Mouse (Mus musculus): ENCODE measurements around the gene Mkln1. TPM values are rescaled to one million over a fixed set of nuclear protein-coding genes. Genes with fewer than 3 reads are reported as not detected.

Gene Mkln1
- polyA plus RNA-seq, 1 experiment = 96.3 TPM

GRCm38 (mm10) chr6:31531880-31532279 is 133.3 kb downstream of the Mkln1 start:
- Histone ChIP-seq H3K4me1 (ENCODE audit: control insufficient read depth, insufficient read depth, low read length) (no peaks in the 10 kb centered on the region), H3K27ac (ENCODE audit: control insufficient read depth, insufficient read depth, low read depth, low read length, poor library complexity) (no peak overlapping the region), H3K4me3 (replicated peaks; ENCODE audit: control insufficient read depth, low read depth, low read length) (no peak overlapping the region)
- no peak for TF ChIP-seq POLR2A (IDR thresholded peaks at IDR 0.05; ENCODE audit: borderline replicate concordance, control insufficient read depth, low read depth, low read length)
- no peak for TF ChIP-seq CTCF (IDR thresholded peaks at IDR 0.05; ENCODE audit: control insufficient read depth, insufficient read depth, low read length)
- 54% methylated on average over 3 of the region's 3 CpGs for WGBS

DNA sequence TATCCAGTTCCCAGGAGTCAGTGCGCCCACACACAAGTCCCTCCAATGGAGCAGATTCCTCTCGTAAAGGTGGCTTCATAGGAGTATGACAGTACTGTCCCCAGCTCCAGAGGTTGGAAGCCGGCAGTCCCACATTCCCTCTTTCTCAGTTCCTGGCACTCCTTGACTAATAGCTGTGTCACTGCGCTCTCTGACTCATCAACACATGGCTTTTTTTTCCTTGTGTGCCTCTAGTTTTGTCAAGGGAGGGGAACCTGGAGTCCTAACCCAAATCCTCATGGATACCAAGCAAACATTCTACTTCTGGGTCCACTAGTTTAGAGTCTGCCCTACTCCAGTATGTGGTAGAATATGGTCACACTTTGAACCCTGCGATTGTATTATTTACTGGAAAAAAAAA is 136.2 kb downstream of the Mkln1 start:
- WGBS = 85% methylated on average over 5 of the region's 5 CpGs
- Histone ChIP-seq H3K27ac (ENCODE audit: control insufficient read depth, insufficient read depth, low read depth, low read length, poor library complexity) (no peak overlapping the region), H3K4me3 (replicated peaks; ENCODE audit: control insufficient read depth, low read depth, low read length) (no peak overlapping the region), H3K4me1 (ENCODE audit: control insufficient read depth, insufficient read depth, low read length) (no peaks in the 10 kb centered on the region)
- no peak for TF ChIP-seq CTCF (IDR thresholded peaks at IDR 0.05; ENCODE audit: control insufficient read depth, insufficient read depth, low read length)
- no peak for TF ChIP-seq POLR2A (IDR thresholded peaks at IDR 0.05; ENCODE audit: borderline replicate concordance, control insufficient read depth, low read depth, low read length)

DNA sequence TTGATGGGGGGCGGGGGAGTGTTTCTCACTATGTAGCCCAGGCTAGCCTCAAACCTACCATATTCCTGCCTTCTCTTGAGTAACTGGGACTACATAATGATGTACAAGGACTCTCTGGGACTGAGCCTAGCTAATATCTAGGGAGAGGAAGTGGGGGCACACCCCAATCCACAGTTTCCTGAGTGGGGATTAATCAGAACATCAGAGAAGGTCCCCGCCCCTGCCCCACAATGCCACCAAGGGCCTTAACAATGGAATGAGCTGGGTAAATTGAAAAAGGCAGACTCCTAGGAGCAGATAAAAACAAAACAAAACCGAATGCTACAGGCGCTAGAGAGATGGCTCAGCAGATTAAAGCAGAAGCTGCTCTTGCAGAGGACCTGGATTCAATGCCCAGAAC is 138.7 kb downstream of the Mkln1 start:
- Histone ChIP-seq H3K27ac (ENCODE audit: control insufficient read depth, insufficient read depth, low read depth, low read length, poor library complexity) (no peak overlapping the region), H3K4me1 (ENCODE audit: control insufficient read depth, insufficient read depth, low read length) (no peaks in the 10 kb centered on the region), H3K4me3 (replicated peaks; ENCODE audit: control insufficient read depth, low read depth, low read length) (no peak overlapping the region)
- TF ChIP-seq POLR2A (IDR thresholded peaks at IDR 0.05; ENCODE audit: borderline replicate concordance, control insufficient read depth, low read depth, low read length) = no peak
- TF ChIP-seq CTCF (IDR thresholded peaks at IDR 0.05; ENCODE audit: control insufficient read depth, insufficient read depth, low read length) = no peak
- WGBS = 46% methylated on average over 4 of the region's 4 CpGs

- H3K4me1 ChIP-seq (ENCODE audit: control insufficient read depth, insufficient read depth, low read length) = no peaks in the 10 kb centered on the region
Measured at GRCm38 (mm10) chr6:31538112-31538511, 139.6 kb downstream of the Mkln1 start.

GRCm38 (mm10) chr6:31540018-31540417 is 141.5 kb downstream of the Mkln1 start:
- no peak overlapping the region for H3K27ac ChIP-seq (ENCODE audit: control insufficient read depth, insufficient read depth, low read depth, low read length, poor library complexity)
- H3K4me3 ChIP-seq (replicated peaks; ENCODE audit: control insufficient read depth, low read depth, low read length) = no peak overlapping the region
- no peaks in the 10 kb centered on the region for H3K4me1 ChIP-seq (ENCODE audit: control insufficient read depth, insufficient read depth, low read length)
- WGBS = 72% methylated on average over 6 of the region's 6 CpGs
- TF ChIP-seq POLR2A (IDR thresholded peaks at IDR 0.05; ENCODE audit: borderline replicate concordance, control insufficient read depth, low read depth, low read length) (no peak), CTCF (IDR thresholded peaks at IDR 0.05; ENCODE audit: control insufficient read depth, insufficient read depth, low read length) (no peak)

More at GRCm38 (mm10) chr6:31538112-31538511, 139.6 kb downstream of the Mkln1 start:
- H3K27ac ChIP-seq (ENCODE audit: control insufficient read depth, insufficient read depth, low read depth, low read length, poor library complexity) = no peak overlapping the region
- WGBS = 65% methylated on average over 1 of the region's 1 CpGs
- H3K4me3 ChIP-seq (replicated peaks; ENCODE audit: control insufficient read depth, low read depth, low read length) = no peak overlapping the region
- TF ChIP-seq POLR2A (IDR thresholded peaks at IDR 0.05; ENCODE audit: borderline replicate concordance, control insufficient read depth, low read depth, low read length) (no peak), CTCF (IDR thresholded peaks at IDR 0.05; ENCODE audit: control insufficient read depth, insufficient read depth, low read length) (no peak)

- no peak overlapping the region for H3K27ac ChIP-seq (ENCODE audit: control insufficient read depth, insufficient read depth, low read depth, low read length, poor library complexity)
- H3K4me1 ChIP-seq (ENCODE audit: control insufficient read depth, insufficient read depth, low read length) = no peaks in the 10 kb centered on the region
- TF ChIP-seq CTCF (IDR thresholded peaks at IDR 0.05; ENCODE audit: control insufficient read depth, insufficient read depth, low read length) = no peak
- TF ChIP-seq POLR2A (IDR thresholded peaks at IDR 0.05; ENCODE audit: borderline replicate concordance, control insufficient read depth, low read depth, low read length) = no peak
- H3K4me3 ChIP-seq (replicated peaks; ENCODE audit: control insufficient read depth, low read depth, low read length) = no peak overlapping the region
- WGBS = 76% methylated on average over 4 of the region's 4 CpGs
Measured at GRCm38 (mm10) chr6:31544318-31544717, 145.8 kb downstream of the Mkln1 start.

GRCm38 (mm10) chr6:31549361-31550051 is 151.0 kb downstream of the Mkln1 start:
- H3K4me1 ChIP-seq (ENCODE audit: control insufficient read depth, insufficient read depth, low read length) = no peaks in the 10 kb centered on the region
- no peak overlapping the region for H3K4me3 ChIP-seq (replicated peaks; ENCODE audit: control insufficient read depth, low read depth, low read length)
- TF ChIP-seq POLR2A (IDR thresholded peaks at IDR 0.05; ENCODE audit: borderline replicate concordance, control insufficient read depth, low read depth, low read length) (no peak), CTCF (IDR thresholded peaks at IDR 0.05; ENCODE audit: control insufficient read depth, insufficient read depth, low read length) (no peak)
- H3K27ac ChIP-seq (ENCODE audit: control insufficient read depth, insufficient read depth, low read depth, low read length, poor library complexity) = no peak overlapping the region
- 62% methylated on average over 5 of the region's 5 CpGs for WGBS

DNA sequence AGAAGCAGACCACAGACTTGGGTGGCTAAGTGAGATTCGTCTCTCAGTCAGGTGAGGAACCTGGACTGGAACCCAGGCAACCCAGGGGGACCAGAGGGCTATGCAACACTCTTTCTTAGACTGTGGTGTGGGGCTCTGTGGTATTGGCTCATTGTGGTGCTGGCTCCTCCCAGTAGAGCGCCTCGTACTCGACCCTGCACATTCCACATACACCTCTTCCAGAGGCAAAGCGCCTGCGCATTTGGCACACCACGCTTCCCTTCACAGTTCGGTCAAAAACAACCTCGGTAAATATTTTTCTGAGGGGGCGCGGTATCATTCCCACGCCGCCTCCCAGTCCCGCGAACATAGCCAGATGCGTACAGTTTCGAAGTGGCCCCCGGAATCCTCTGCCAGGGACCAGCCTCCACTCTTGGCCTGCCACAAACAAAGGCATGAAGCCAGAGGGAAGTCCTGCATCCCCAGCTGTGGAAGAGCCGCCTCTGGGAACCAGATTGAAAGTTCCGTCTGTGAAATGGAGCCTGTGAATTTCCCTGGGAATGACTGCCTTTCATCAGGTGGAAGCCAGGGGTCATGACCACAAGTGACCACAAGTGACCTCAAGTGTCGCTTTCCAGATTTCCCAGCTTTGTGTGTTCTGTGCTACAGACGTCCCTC is 152.5 kb downstream of the Mkln1 start:
- Histone ChIP-seq H3K4me3 (replicated peaks; ENCODE audit: control insufficient read depth, low read depth, low read length) (no peak overlapping the region), H3K4me1 (ENCODE audit: control insufficient read depth, insufficient read depth, low read length) (no peaks in the 10 kb centered on the region), H3K27ac (ENCODE audit: control insufficient read depth, insufficient read depth, low read depth, low read length, poor library complexity) (no peak overlapping the region)
- TF ChIP-seq CTCF (IDR thresholded peaks at IDR 0.05; ENCODE audit: control insufficient read depth, insufficient read depth, low read length) (no peak), POLR2A (IDR thresholded peaks at IDR 0.05; ENCODE audit: borderline replicate concordance, control insufficient read depth, low read depth, low read length) (no peak)
- 82% methylated on average over 22 of the region's 22 CpGs for WGBS

All from bone marrow, adult 2 months (tissue).